Mouse (Mus musculus) stomach, embryonic 15.5 days (tissue): ENCODE measurements around the gene Atf7ip. TPM values are rescaled to one million over a fixed set of nuclear protein-coding genes. Genes with fewer than 3 reads are reported as not detected.

Experiments
- ATAC-seq: fragments of 200-750 bp; cut with Nextera tagmentation; 2 replicates; pipeline ENCODE4 v1.8.0; 2017; ENCODE audit warnings: low read depth, moderate number of reproducible peaks, moderate TSS enrichment; ENCODE audit not compliant: insufficient read depth, low FRiP score
- H3K27ac ChIP-seq: fragments of 300-500 bp; sonication (generic); 2 replicates; pipeline ENCODE4 v1.5.1; 2015; ENCODE audit warnings: mild to moderate bottlenecking, inconsistent platforms
- H3K27me3 ChIP-seq: fragments of 300-500 bp; sonication (generic); replicated peaks from 2 replicates; pipeline ENCODE4 v1.6.1; 2015; ENCODE audit warnings: inconsistent platforms
- H3K36me3 ChIP-seq: fragments of 300-500 bp; sonication (generic); 2 replicates; pipeline ENCODE4 v1.6.1; 2015; ENCODE audit warnings: inconsistent platforms
- H3K4me1 ChIP-seq: fragments of 300-500 bp; sonication (generic); 2 replicates; pipeline ENCODE4 v1.6.1; 2015; ENCODE audit warnings: inconsistent platforms
- H3K4me2 ChIP-seq: fragments of 300-500 bp; sonication (generic); 2 replicates; pipeline ENCODE4 v1.6.1; 2015; ENCODE audit warnings: mild to moderate bottlenecking, inconsistent platforms
- H3K4me3 ChIP-seq: fragments of 300-500 bp; sonication (generic); replicated peaks from 2 replicates; pipeline ENCODE4 v1.5.1; 2015; ENCODE audit warnings: inconsistent platforms
- H3K9ac ChIP-seq: fragments of 300-500 bp; sonication (generic); 2 replicates; pipeline ENCODE4 v1.6.1; 2015; ENCODE audit warnings: inconsistent platforms
- H3K9me3 ChIP-seq: fragments of 300-500 bp; sonication (generic); 2 replicates; pipeline ENCODE4 v1.6.1; 2016; ENCODE audit warnings: inconsistent platforms
- WGBS: fragments of 180-500 bp; shearing (Covaris S2); methylation state at CpG from one replicate; pipeline ENCODE4 v1.1.7; 2015; 5-methylcytosine and 5-hydroxymethylcytosine counted together
- polyA plus RNA-seq: library from polyadenylated mRNA; unstranded; fragments of >200 nt; fragmentation: Nextera tagmentation; extraction: Ambion mirVana; gene quantifications from 2 replicates; pipeline ENCODE4 v1.2.1, GENCODE M21; 2015

The Atf7ip gene
- polyA plus RNA-seq, 1 experiment from 2014 or later = 38.1 TPM

- ATAC-seq = no peak
- H3K4me2 ChIP-seq = no peak overlapping the region
- 82% methylated on average over 5 of the region's 5 CpGs for WGBS
- H3K4me3 ChIP-seq = no peak overlapping the region
- H3K27me3 ChIP-seq = no peaks in the 10 kb centered on the region
- H3K4me1 ChIP-seq = no peaks in the 10 kb centered on the region
- peaks cover 55% of the 10 kb centered on the region for H3K36me3 ChIP-seq
- no peak overlapping the region for H3K27ac ChIP-seq
- H3K9me3 ChIP-seq = no peaks in the 10 kb centered on the region
- no peak overlapping the region for H3K9ac ChIP-seq
Measured at GRCm38 (mm10) chr6:136566002-136566401, 60.0 kb downstream of the Atf7ip start.

GRCm38 (mm10) chr6:136590739-136591138, 84.8 kb downstream of the Atf7ip start:
- Histone ChIP-seq H3K27me3 (no peaks in the 10 kb centered on the region), H3K4me3 (no peak overlapping the region), H3K4me1 (no peaks in the 10 kb centered on the region), H3K4me2 (no peak overlapping the region), H3K27ac (no peak overlapping the region), H3K9ac (no peak overlapping the region), H3K36me3 (peaks cover 39% of the 10 kb centered on the region), H3K9me3 (no peaks in the 10 kb centered on the region)
- WGBS = 88% methylated on average over 4 of the region's 4 CpGs
- no peak for ATAC-seq

- no peak for ATAC-seq
- WGBS = 94% methylated on average over 4 of the region's 4 CpGs
- no peak overlapping the region for H3K27ac ChIP-seq
- no peaks in the 10 kb centered on the region for H3K4me1 ChIP-seq
- H3K4me2 ChIP-seq = no peak overlapping the region
- no peak overlapping the region for H3K9ac ChIP-seq
- H3K9me3 ChIP-seq = no peaks in the 10 kb centered on the region
- peaks cover 40% of the 10 kb centered on the region for H3K36me3 ChIP-seq
- H3K4me3 ChIP-seq = no peak overlapping the region
- H3K27me3 ChIP-seq = no peaks in the 10 kb centered on the region
Measured at GRCm38 (mm10) chr6:136594541-136594940, 88.6 kb downstream of the Atf7ip start.

- Histone ChIP-seq H3K4me3 (no peak overlapping the region), H3K27ac (no peak overlapping the region), H3K4me1 (no peaks in the 10 kb centered on the region), H3K4me2 (no peak overlapping the region), H3K27me3 (no peaks in the 10 kb centered on the region), H3K9ac (no peak overlapping the region), H3K9me3 (no peaks in the 10 kb centered on the region), H3K36me3 (peaks cover 52% of the 10 kb centered on the region)
- WGBS = 79% methylated on average over 7 of the region's 7 CpGs
- ATAC-seq = no peak
Measured at GRCm38 (mm10) chr6:136602601-136603000, 96.6 kb downstream of the Atf7ip start.

- peaks cover 40% of the 10 kb centered on the region for H3K36me3 ChIP-seq
- no peak overlapping the region for H3K4me2 ChIP-seq
- no peaks in the 10 kb centered on the region for H3K9me3 ChIP-seq
- no peak for ATAC-seq
- H3K27ac ChIP-seq = no peak overlapping the region
- no peak overlapping the region for H3K9ac ChIP-seq
- no peaks in the 10 kb centered on the region for H3K27me3 ChIP-seq
- H3K4me3 ChIP-seq = no peak overlapping the region
- no peaks in the 10 kb centered on the region for H3K4me1 ChIP-seq
- 95% methylated on average over 17 of the region's 17 CpGs for WGBS
Measured at GRCm38 (mm10) chr6:136611351-136612215, 105.6 kb downstream of the Atf7ip start.

- H3K9me3 ChIP-seq = no peaks in the 10 kb centered on the region
- H3K4me3 ChIP-seq = no peak overlapping the region
- no peak overlapping the region for H3K27ac ChIP-seq
- H3K4me1 ChIP-seq = no peaks in the 10 kb centered on the region
- no peak overlapping the region for H3K9ac ChIP-seq
- H3K27me3 ChIP-seq = no peaks in the 10 kb centered on the region
- no peak for ATAC-seq
- peaks cover 35% of the 10 kb centered on the region for H3K36me3 ChIP-seq
- H3K4me2 ChIP-seq = no peak overlapping the region
- WGBS = 96% methylated on average over 3 of the region's 3 CpGs
Measured at GRCm38 (mm10) chr6:136612312-136612711, 106.3 kb downstream of the Atf7ip start.

GRCm38 (mm10) chr6:136614156-136614555, 108.2 kb downstream of the Atf7ip start:
- Histone ChIP-seq H3K4me1 (no peaks in the 10 kb centered on the region), H3K9me3 (no peaks in the 10 kb centered on the region), H3K4me3 (no peak overlapping the region), H3K36me3 (peaks cover 20% of the 10 kb centered on the region), H3K4me2 (no peak overlapping the region), H3K27ac (no peak overlapping the region), H3K9ac (no peak overlapping the region), H3K27me3 (no peaks in the 10 kb centered on the region)
- ATAC-seq = no peak
- 91% methylated on average over 3 of the region's 3 CpGs for WGBS

GRCm38 (mm10) chr6:136620361-136621139, 114.6 kb downstream of the Atf7ip start:
- Histone ChIP-seq H3K9ac (no peak overlapping the region), H3K27ac (no peak overlapping the region), H3K4me3 (0 out of 2 replicates have a peak overlapping the region, but pooled peaks have one; percentile 5), H3K27me3 (no peaks in the 10 kb centered on the region), H3K9me3 (no peaks in the 10 kb centered on the region), H3K4me2 (peak overlapping the region; percentile 34; the same call in 1 of the 2 replicates), H3K36me3 (no peaks in the 10 kb centered on the region), H3K4me1 (no peaks in the 10 kb centered on the region)
- no peak for ATAC-seq
- 41% methylated on average over 17 of the region's 17 CpGs for WGBS

- no peak overlapping the region for H3K4me2 ChIP-seq
- ATAC-seq = no peak
- no peaks in the 10 kb centered on the region for H3K9me3 ChIP-seq
- no peaks in the 10 kb centered on the region for H3K27me3 ChIP-seq
- no peak overlapping the region for H3K27ac ChIP-seq
- no peaks in the 10 kb centered on the region for H3K36me3 ChIP-seq
- WGBS = 87% methylated on average over 12 of the region's 12 CpGs
- no peak overlapping the region for H3K9ac ChIP-seq
- H3K4me1 ChIP-seq = no peaks in the 10 kb centered on the region
- H3K4me3 ChIP-seq = no peak overlapping the region
Measured at GRCm38 (mm10) chr6:136625421-136625820, 119.5 kb downstream of the Atf7ip start.

GRCm38 (mm10) chr6:136629639-136630038, 123.7 kb downstream of the Atf7ip start:
- no peak for ATAC-seq
- Histone ChIP-seq H3K27ac (no peak overlapping the region), H3K9me3 (no peaks in the 10 kb centered on the region), H3K4me1 (no peaks in the 10 kb centered on the region; the same call in 1 of the 2 replicates), H3K4me3 (no peak overlapping the region), H3K4me2 (no peak overlapping the region), H3K27me3 (no peaks in the 10 kb centered on the region), H3K9ac (no peak overlapping the region), H3K36me3 (no peaks in the 10 kb centered on the region)
- WGBS = 68% methylated on average over 5 of the region's 5 CpGs

GRCm38 (mm10) chr6:136631519-136631918, 125.6 kb downstream of the Atf7ip start:
- Histone ChIP-seq H3K27me3 (no peaks in the 10 kb centered on the region), H3K4me2 (no peak overlapping the region), H3K4me3 (no peak overlapping the region), H3K36me3 (no peaks in the 10 kb centered on the region), H3K27ac (no peak overlapping the region), H3K4me1 (no peaks in the 10 kb centered on the region; the same call in 1 of the 2 replicates), H3K9me3 (no peaks in the 10 kb centered on the region), H3K9ac (no peak overlapping the region)
- 83% methylated on average over 8 of the region's 8 CpGs for WGBS
- ATAC-seq = no peak

GRCm38 (mm10) chr6:136631945-136632534, 126.1 kb downstream of the Atf7ip start:
- Histone ChIP-seq H3K36me3 (no peaks in the 10 kb centered on the region), H3K27ac (no peak overlapping the region), H3K27me3 (no peaks in the 10 kb centered on the region), H3K9me3 (no peaks in the 10 kb centered on the region), H3K4me3 (no peak overlapping the region), H3K9ac (no peak overlapping the region), H3K4me2 (no peak overlapping the region), H3K4me1 (no peaks in the 10 kb centered on the region; the same call in 1 of the 2 replicates)
- 79% methylated on average over 13 of the region's 13 CpGs for WGBS
- ATAC-seq = no peak
